Mouse (Mus musculus): ENCODE measurements around the gene Olfr893. TPM values are rescaled to one million over a fixed set of nuclear protein-coding genes. Genes with fewer than 3 reads are reported as not detected.
"Not testable (repeated sequence)": the region's sequence is repeated elsewhere in the genome, so short reads cannot be mapped to it uniquely, and the experiment has no call there.

The Olfr893 gene
- total RNA-seq (2022), result not detected

- DNase-seq (ENCODE audit: low spot score), result no peak
These were observed at the start of gene Olfr893 for GRCm38 (mm10) chr9:38208065-38208464. Gene Olfr893 (plus strand): TSS chr9:38208365.

- DNase-seq (ENCODE audit: low spot score), result not testable (repeated sequence)
These were observed 39.8 kb upstream of the Olfr893 start for GRCm38 (mm10) chr9:38168341-38168740.

- DNase-seq (ENCODE audit: low spot score), result no peak
These were observed 27.4 kb upstream of the Olfr893 start, which contains the start of gene Olfr891 for GRCm38 (mm10) chr9:38180721-38181120. Gene Olfr891 (minus strand): TSS chr9:38180821.

- no peak for DNase-seq (ENCODE audit: low spot score)
These were observed 9.6 kb downstream of the Olfr893 start, which contains the start of gene Olfr894 for GRCm38 (mm10) chr9:38217755-38218154. Gene Olfr894 (plus strand): TSS chr9:38218055.

GRCm38 (mm10) chr9:38252474-38252873 lies 44.3 kb downstream of the Olfr893 start, which contains the start of gene Olfr143:
Gene Olfr143 (plus strand): TSS chr9:38252774.
- DNase-seq (ENCODE audit: low spot score), result no peak

Other genes starting within 250 kb of the Olfr893 start
- gene Olfr881, start 216.5 kb upstream of the Olfr893 start, total RNA-seq (2022), result not detected
- not detected for gene Olfr883, start 182.6 kb upstream of the Olfr893 start, total RNA-seq (2022)
- gene Olfr884, start 161.8 kb upstream of the Olfr893 start, total RNA-seq (2022), result not detected
- not detected for gene Olfr885, start 147.0 kb upstream of the Olfr893 start, total RNA-seq (2022)
- gene Olfr887, start 124.3 kb upstream of the Olfr893 start, total RNA-seq (2022), result not detected
- not detected for gene Olfr888, start 100.2 kb upstream of the Olfr893 start, total RNA-seq (2022)
- gene Olfr889, start 93.2 kb upstream of the Olfr893 start, total RNA-seq (2022), result not detected
- gene Olfr890, start 65.8 kb upstream of the Olfr893 start, total RNA-seq (2022), result not detected
- gene Olfr891, start 27.5 kb upstream of the Olfr893 start, total RNA-seq (2022), result not detected
- not detected for gene Olfr894, start 9.7 kb downstream of the Olfr893 start, total RNA-seq (2022)
- gene Olfr143, start 44.4 kb downstream of the Olfr893 start, total RNA-seq (2022), result not detected
- gene Olfr895, start 59.5 kb downstream of the Olfr893 start, total RNA-seq (2022), result not detected
- not detected for gene Olfr896-ps1, start 82.7 kb downstream of the Olfr893 start, total RNA-seq (2022)
- gene Olfr25, start 120.7 kb downstream of the Olfr893 start, total RNA-seq (2022), result not detected
- not detected for gene Olfr898, start 140.0 kb downstream of the Olfr893 start, total RNA-seq (2022)
- not detected for gene Olfr250, start 158.5 kb downstream of the Olfr893 start, total RNA-seq (2022)
- gene Olfr251, start 168.7 kb downstream of the Olfr893 start, total RNA-seq (2022), result not detected
- gene Olfr147, start 193.3 kb downstream of the Olfr893 start, total RNA-seq (2022), result not detected
- not detected for gene Olfr901, start 221.1 kb downstream of the Olfr893 start, total RNA-seq (2022)
- gene Olfr902, start 239.3 kb downstream of the Olfr893 start, total RNA-seq (2022), result not detected

All from heart, adult 8-10 months (tissue).